Mouse (Mus musculus) bone marrow macrophage, adult 2 months (primary cell): ENCODE measurements around the gene Crybb1. TPM values are rescaled to one million over a fixed set of nuclear protein-coding genes. Genes with fewer than 3 reads are reported as not detected.
A peak's percentile ranks its signal among the peaks of the same experiment; 100 is the strongest.

ENCODE experiments used
- H3K27ac ChIP-seq: 2 replicates; pipeline ENCODE4 v1.5.1; 2012; ENCODE audit warnings: low read depth, low read length; ENCODE audit not compliant: insufficient read depth
- H3K4me1 ChIP-seq: 2 replicates; pipeline ENCODE4 v1.6.1; 2012; ENCODE audit warnings: low read length; ENCODE audit not compliant: control insufficient read depth, insufficient read depth
- H3K4me3 ChIP-seq: 2 replicates; pipeline ENCODE4 v1.5.1; 2012; ENCODE audit warnings: mild to moderate bottlenecking, low read length, moderate library complexity; ENCODE audit not compliant: insufficient read depth
- CTCF ChIP-seq: IDR thresholded peaks from 2 replicates; pipeline ENCODE4 v1.5.1; 2012; ENCODE audit warnings: low read depth, mild to moderate bottlenecking, low read length, moderate library complexity
- POLR2A ChIP-seq: IDR thresholded peaks from 2 replicates; pipeline ENCODE4 v1.6.1; 2012; ENCODE audit warnings: mild to moderate bottlenecking, low read depth, low read length, borderline replicate concordance
- polyA plus RNA-seq: library from polyadenylated mRNA; stranded (reverse); fragments of >200 nt; gene quantifications from 2 replicates; pipeline ENCODE4 v1.2.4, GENCODE M21; 2012; ENCODE audit not compliant: missing spikeins, insufficient read depth, insufficient read length

The Crybb1 gene
- polyA plus RNA-seq, 1 experiment, result not detected

DNA sequence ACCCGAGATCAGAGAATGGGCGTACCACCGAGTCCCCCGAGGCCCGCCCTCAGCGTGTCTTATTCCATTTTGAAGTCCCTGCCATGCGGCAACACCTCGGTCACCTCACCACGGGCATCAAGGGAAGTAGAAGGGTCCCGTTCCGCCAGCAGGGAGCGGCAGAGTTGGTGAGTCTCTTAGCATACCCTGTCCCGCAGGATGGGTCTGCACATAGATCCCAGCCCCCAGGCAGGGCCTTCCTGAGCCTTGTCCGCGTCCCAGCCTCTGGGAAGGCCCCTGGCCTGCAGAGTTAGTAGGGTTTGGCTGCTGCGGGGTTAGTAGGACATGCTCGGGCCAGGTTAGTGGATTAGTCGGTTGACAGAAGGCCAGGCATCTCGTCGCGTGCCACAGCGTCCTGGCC is 38.6 kb upstream of the Crybb1 start:
- TF ChIP-seq CTCF (no peak), POLR2A (no peak)

DNA sequence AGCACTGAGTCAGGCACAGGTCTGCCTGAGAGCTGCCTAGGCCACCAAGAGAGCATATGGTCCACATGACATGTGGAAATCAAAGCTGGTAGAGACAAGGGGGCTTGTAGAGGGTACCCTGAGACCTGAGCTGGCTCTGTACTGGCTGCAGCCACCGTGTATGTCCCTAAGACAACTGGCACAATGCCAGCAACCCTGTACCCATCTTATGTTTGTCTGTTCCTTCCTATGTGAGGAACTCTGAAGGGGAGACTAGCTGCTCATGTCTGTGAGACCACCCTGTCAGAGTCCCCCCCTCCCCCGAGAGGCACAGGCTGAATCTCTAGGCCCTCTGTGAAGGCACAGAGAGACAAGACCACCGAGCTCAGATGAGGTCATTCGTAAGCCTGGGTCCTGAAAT is 36.9 kb upstream of the Crybb1 start:
- H3K4me1 ChIP-seq, result peaks cover 6% of the 10 kb centered on the region
- H3K4me3 ChIP-seq, result no peak overlapping the region
- TF ChIP-seq CTCF, result no peak
- TF ChIP-seq POLR2A, result no peak
- H3K27ac ChIP-seq, result no peak overlapping the region

More for the DNA sequence above, 38.6 kb upstream of the Crybb1 start:
- peaks cover 6% of the 10 kb centered on the region for H3K4me1 ChIP-seq
- no peak overlapping the region for H3K27ac ChIP-seq
- no peak overlapping the region for H3K4me3 ChIP-seq

DNA sequence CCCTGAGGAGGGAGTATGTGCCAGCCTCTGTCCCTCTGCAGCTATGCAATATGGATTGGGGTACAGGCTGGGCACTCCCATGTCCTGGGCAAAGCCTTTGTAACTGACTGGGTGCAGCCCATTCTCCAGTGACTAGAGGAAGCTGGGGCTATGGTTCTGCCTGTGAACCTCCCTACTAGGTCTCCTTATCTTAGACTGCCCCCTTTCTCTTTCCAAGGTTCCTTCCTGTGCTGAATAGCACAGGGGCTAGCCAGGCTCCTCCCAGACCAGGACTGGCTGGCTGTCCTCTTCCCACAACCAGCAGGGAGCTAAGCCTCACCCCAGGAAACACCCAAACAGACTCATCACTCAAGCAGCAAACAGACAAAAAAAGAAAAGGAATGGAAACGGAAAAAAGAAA is 36.2 kb upstream of the Crybb1 start:
- TF ChIP-seq CTCF (no peak), POLR2A (no peak)
- peaks cover 6% of the 10 kb centered on the region for H3K4me1 ChIP-seq
- H3K27ac ChIP-seq, result no peak overlapping the region
- H3K4me3 ChIP-seq, result no peak overlapping the region

DNA sequence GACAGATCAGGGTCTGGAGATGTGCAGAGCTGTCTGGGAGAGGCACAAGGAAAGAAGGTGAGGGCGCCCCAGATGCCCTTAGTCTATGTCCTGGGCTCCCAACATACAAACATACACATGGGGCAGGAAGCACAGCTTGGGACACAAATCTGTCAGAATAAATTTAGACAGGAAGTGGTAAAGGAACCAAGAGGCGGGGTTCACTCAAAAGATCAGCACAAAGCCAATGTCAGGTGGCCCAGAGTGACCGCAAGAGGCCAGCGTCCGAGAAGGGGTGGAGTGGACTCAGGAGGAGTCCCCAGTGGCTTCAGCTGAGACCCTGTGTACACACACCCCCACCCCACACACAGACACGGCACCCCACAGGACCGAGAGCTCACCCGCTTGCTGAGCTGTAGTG is 35.4 kb upstream of the Crybb1 start:
- Histone ChIP-seq H3K4me3 (no peak overlapping the region), H3K27ac (no peak overlapping the region), H3K4me1 (peaks cover 6% of the 10 kb centered on the region)
- TF ChIP-seq CTCF, result no peak
- TF ChIP-seq POLR2A, result no peak

DNA sequence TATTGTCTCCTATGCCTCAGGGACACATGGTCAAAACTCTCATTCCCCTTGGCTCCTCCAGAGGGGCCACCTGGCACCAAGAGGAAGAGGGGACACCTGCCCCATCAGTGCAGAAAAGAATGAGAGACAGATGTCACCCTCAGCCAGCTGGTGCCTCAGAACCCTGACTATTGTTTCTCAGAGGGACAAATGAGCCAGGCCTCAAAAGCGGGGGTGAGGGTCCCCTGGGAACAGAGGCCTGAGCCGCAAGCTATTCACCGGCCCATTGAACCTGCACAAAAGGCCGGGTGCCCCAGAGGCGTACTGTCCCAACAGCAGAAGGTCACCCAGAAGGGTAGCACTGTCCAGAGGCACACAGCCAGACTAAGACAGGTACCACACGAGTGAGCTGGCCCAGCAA is 30.0 kb upstream of the Crybb1 start:
- TF ChIP-seq POLR2A (no peak), CTCF (no peak)

DNA sequence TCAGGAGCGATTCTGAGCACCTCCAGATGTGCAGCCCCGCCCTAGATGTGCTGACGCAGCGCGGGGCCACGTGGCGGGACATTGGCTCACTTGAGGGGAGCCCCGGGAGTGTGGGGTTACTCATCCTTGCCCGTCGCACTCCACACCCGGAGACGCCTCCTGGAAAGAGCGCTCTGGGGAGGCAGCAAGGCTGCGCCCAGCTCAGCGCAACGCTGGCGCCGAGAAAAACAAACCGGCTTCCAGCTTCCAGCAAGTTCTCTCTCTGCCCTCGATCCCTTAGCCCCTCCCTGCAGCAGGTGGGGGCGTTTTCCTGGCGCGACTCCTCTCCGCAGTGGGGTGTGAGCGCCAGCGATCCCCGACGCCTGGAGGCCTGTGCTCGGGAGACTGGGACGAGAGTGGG is 28.3 kb upstream of the Crybb1 start:
- no peak for TF ChIP-seq POLR2A
- TF ChIP-seq CTCF, result no peak
- H3K4me1 ChIP-seq, result no peaks in the 10 kb centered on the region
- peak overlapping the region; percentile 4 for H3K4me3 ChIP-seq
- H3K27ac ChIP-seq, result no peak overlapping the region

More for the DNA sequence above, 30.0 kb upstream of the Crybb1 start:
- H3K4me1 ChIP-seq, result no peaks in the 10 kb centered on the region
- H3K4me3 ChIP-seq, result no peak overlapping the region
- no peak overlapping the region for H3K27ac ChIP-seq

DNA sequence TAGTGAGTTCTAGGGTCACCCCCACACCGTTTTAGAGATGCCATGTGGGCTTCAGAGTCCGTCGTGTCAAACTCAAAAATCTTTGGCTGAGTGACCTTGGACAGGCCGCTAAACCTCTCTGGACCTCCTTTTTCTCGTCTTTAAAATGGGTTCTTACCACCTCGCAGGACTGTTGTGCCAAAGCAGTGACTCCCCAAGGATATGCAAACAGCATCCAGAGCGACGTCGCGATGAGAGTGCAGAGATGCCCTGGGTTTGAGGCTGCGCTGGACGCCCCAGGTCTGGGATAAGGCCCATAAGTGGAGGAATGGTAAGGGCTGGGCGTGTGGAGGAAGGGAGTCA is 27.7 kb upstream of the Crybb1 start:
- TF ChIP-seq POLR2A, result no peak
- no peak for TF ChIP-seq CTCF
- H3K4me1 ChIP-seq, result no peaks in the 10 kb centered on the region
- no peak overlapping the region for H3K4me3 ChIP-seq
- no peak overlapping the region for H3K27ac ChIP-seq

DNA sequence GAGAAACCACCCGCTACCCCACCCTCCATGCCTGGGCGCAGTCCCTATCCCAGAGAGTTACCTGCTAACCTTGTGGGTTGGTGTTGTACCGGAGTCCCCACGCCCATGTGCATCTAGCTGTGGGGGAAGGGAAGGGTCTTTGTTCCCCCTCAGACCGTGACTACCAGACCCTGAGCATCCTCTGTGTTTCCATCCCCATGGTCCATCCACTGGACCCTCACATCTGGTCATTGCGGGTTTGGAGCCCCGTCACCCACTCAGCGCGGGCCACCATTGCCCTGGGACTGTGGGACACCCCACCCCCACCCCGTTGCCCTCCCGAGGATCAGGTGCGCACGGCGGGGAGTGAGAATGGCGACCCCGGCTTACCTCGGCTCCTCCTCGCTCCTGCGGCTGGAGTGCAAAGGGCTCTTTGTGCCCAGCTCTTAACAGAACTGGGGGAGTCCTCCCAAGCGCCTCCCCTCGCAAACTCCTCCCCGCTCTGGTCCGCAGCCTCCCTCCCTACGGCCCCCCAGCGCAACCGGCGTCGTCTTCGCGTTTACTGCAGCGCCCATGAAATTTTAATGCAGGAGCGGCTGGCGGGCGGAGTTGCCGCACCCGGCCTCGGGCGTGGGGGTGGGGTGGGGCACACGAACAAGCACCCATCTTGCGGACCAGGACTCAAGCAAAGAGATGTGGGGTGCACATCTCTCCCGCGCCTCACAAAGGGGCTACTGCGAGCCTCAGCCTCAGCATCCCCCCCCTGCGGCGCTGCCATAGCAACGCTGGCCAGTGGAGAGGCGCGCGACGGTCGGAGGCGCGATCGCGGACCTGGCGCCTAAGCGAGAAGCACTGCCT is 27.2 kb upstream of the Crybb1 start:
- no peak overlapping the region for H3K27ac ChIP-seq
- no peak overlapping the region for H3K4me3 ChIP-seq
- no peak for TF ChIP-seq CTCF
- TF ChIP-seq POLR2A, result no peak
- H3K4me1 ChIP-seq, result no peaks in the 10 kb centered on the region

DNA sequence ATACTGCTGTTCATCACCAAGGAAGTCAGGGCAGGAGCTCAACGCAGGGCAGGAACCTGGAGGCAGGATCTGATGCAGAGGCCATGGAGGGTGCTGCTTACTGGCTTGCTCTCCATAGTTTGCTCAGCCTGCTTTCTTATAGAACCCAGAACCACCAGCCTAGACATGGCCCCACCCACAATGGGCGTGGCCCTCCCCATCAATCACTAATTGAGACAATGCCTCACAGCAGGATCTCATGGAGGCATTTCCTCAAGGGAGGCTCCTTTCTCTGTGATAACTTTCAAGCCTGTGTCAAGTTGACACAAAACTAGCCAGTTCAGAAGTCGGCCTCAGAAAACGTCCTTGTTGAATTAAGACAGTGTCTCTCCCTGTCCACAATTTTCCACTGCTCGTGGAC is 19.8 kb upstream of the Crybb1 start:
- no peak overlapping the region for H3K4me3 ChIP-seq
- no peak overlapping the region for H3K27ac ChIP-seq
- H3K4me1 ChIP-seq, result no peaks in the 10 kb centered on the region
- TF ChIP-seq POLR2A, result no peak
- TF ChIP-seq CTCF, result no peak

DNA sequence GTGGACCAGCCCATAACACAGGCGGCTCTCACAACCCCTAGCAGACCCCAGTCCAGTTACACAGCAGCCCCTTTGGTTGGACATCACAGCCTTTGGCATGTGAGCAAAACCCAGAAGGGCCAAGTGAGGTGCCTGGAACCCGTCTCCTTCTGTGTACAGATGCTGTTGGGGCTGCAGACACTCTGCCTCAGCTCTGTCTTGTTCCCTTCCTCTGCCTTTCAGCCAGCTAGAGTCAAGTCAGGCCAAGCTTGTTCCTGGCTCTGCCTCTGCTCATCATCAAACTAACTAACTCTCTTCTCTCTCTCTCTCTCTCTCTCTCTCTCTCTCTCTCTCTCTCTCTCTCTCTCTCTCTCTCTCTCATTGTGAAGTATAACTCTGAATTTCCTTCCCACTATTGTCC is 19.0 kb upstream of the Crybb1 start:
- Histone ChIP-seq H3K27ac (no peak overlapping the region), H3K4me3 (no peak overlapping the region), H3K4me1 (no peaks in the 10 kb centered on the region)
- no peak for TF ChIP-seq CTCF
- TF ChIP-seq POLR2A, result no peak

DNA sequence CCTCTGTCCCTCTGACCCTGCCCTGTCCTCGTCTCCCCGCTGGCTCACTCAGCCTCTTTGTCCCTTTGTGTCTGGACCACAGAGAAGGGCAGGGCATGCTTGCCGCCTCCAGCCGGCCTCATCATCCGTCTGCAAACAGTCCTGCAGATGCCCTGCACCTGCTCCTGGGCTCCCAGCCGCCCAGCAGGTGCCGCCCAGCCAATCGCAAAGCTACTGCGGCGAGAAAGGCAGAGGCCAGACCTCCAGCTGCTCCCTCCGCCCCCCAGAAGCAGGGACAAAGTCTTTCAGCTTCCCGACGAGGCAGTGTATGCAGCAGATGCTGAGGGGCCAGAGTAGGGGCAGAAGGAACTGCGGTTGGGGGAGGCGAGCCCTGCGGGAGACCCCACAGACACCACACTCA is 18.2 kb upstream of the Crybb1 start:
- H3K4me3 ChIP-seq, result no peak overlapping the region
- no peak overlapping the region for H3K27ac ChIP-seq
- TF ChIP-seq CTCF, result no peak
- TF ChIP-seq POLR2A, result no peak
- no peaks in the 10 kb centered on the region for H3K4me1 ChIP-seq
